Mouse (Mus musculus) testis, adult 2 months (tissue): ENCODE results near the gene Pakap. TPM values are rescaled to one million over a fixed set of nuclear protein-coding genes. Genes with fewer than 3 reads are reported as not detected.

Experiments used
- H3K27ac ChIP-seq: fragments of 200-500 bp; 2 replicates; pipeline ENCODE4 v1.5.1; 2012; ENCODE audit warnings: low read depth, low read length; ENCODE audit not compliant: control insufficient read depth, insufficient read depth
- H3K27me3 ChIP-seq: fragments of 200-500 bp; 2 replicates; pipeline ENCODE4 v1.6.1; 2012; ENCODE audit warnings: mild to moderate bottlenecking, low read length, moderate library complexity; ENCODE audit not compliant: control insufficient read depth, insufficient read depth
- H3K36me3 ChIP-seq: fragments of 200-500 bp; 2 replicates; pipeline ENCODE4 v1.6.1; 2012; ENCODE audit warnings: mild to moderate bottlenecking, low read length; ENCODE audit not compliant: control insufficient read depth, insufficient read depth
- H3K4me1 ChIP-seq: fragments of 200-500 bp; 2 replicates; pipeline ENCODE4 v1.6.1; 2012; ENCODE audit warnings: low read length; ENCODE audit not compliant: control insufficient read depth, insufficient read depth
- H3K4me3 ChIP-seq: fragments of 200-500 bp; 2 replicates; pipeline ENCODE4 v1.5.1; 2012; ENCODE audit warnings: low read depth, mild to moderate bottlenecking, low read length, moderate library complexity, mixed read lengths; ENCODE audit not compliant: control insufficient read depth
- CTCF ChIP-seq: fragments of 200-500 bp; IDR thresholded peaks from 2 replicates; pipeline ENCODE4 v1.5.1; 2012; ENCODE audit warnings: low read depth, mild to moderate bottlenecking, inconsistent platforms, low read length, moderate library complexity; ENCODE audit not compliant: control insufficient read depth, insufficient read depth, insufficient replicate concordance
- POLR2A ChIP-seq: fragments of 200-500 bp; IDR thresholded peaks from 2 replicates; pipeline ENCODE4 v1.6.1; 2012; ENCODE audit warnings: low read depth, mild to moderate bottlenecking, inconsistent platforms, low read length, moderate library complexity; ENCODE audit not compliant: control insufficient read depth
- polyA plus RNA-seq: library from polyadenylated mRNA; depleted of rRNA; stranded (reverse); fragments of >200 nt; gene quantifications from 2 replicates; pipeline ENCODE4 v1.2.3, GENCODE M21; 2012

Pakap gene
- polyA plus RNA-seq, 1 experiment: 0.96 TPM

DNA sequence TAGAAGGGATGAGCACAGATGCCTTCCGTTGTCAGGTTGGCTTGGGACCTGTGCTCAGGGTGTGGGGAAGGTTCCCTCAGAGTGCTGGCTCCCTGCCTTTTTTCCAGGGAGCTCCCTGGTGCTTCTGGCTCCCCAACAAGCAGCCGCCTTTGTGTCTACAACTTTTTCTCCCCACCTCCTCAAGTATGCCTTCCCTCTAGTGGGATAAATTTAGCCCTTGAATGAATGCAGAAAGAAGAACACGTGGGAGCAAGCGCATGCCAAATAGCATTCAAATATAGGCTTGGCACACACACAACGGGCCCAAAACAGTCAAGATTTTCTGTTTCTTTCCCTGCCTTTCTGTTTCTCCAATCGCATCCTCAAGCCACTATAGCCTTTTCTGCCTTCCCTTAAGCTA is 6.9 kb upstream of the Pakap start:
- TF ChIP-seq CTCF (no peak), POLR2A (no peak)
- Histone ChIP-seq H3K4me3 (no peak overlapping the region), H3K4me1 (no peaks in the 10 kb centered on the region), H3K27ac (no peak overlapping the region), H3K27me3 (no peaks in the 10 kb centered on the region), H3K36me3 (no peaks in the 10 kb centered on the region)

DNA sequence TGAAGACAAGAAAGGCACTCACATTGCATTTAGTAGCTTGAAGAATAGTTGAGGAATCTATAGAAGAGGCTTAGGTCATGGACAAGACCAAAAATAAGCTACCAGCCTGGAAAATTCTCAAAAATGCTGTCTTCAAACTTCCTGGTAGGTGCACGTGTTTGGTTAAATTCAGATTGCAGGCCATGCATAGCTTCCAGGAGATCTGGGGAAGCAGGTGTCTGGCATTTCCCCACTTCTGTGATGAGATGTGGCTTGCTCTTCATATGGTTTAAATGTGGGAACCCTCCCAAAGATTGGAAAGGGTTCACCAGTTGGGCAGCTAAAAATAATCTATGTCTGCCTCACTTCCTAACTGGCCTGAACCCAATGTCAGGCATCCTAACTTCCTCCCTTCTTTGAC is 2.7 kb upstream of the Pakap start:
- H3K27me3 ChIP-seq: no peaks in the 10 kb centered on the region
- H3K4me1 ChIP-seq: peaks cover 9% of the 10 kb centered on the region
- H3K27ac ChIP-seq: no peak overlapping the region
- TF ChIP-seq CTCF: no peak
- TF ChIP-seq POLR2A: no peak
- H3K36me3 ChIP-seq: no peaks in the 10 kb centered on the region
- no peak overlapping the region for H3K4me3 ChIP-seq

DNA sequence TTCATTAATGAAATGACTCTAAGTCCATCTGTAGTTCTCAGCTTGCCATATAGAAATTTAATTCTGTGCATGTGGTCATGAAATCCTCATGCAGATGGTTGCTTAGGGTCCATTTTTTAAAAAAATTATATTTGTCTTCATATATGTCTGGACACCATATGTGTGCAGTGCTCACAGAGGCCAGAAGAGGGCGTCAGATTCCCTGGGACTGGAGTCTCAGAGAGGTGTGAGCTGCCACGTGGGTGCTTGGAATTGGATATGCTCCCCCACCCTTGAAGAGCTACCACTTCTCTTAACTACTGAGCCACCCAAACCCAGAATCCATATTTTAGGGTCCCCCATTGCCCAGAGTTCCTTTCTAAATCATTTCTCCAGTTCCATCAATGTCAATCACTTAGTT is 2.2 kb upstream of the Pakap start:
- no peaks in the 10 kb centered on the region for H3K36me3 ChIP-seq
- no peak overlapping the region for H3K4me3 ChIP-seq

DNA sequence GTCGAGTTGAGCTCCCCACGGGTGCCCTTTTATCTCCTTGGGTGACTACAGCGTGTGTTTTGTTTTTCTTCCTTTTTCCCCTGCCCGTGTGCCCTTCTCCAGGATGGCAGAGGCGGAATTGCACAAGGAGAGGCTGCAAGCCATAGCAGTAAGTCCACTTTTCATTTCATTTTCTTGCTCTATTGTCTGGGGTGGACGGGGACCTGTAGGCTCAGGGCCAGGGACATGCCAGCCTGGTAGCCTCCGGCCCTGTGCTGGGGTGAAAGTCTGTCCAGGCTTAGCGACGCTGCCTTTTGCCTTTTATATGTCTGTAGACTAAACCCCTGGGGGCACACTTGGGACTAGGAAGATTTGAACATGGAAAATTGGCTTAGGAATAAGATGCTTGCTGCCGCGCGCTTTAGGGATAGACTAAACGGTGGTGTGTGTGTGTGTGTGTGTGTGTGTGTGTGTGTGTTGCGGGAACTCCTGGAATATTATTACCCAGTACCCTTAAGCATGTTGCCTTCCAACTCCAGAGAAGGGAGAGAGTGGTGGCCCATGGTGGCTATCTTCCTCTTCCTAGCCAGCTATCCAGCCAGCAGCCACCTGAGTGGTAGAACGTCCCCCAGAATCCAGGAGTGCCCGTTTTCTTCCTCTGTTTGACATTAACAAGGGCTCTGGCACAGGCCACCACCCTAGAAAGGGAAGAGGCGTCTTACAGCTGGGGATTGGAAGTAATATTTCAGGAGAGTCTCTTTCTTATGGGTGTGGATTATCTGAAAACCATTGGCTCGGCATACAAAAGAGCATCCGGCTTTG is 489 bp downstream of the Pakap start:
- no peaks in the 10 kb centered on the region for H3K36me3 ChIP-seq
- H3K4me3 ChIP-seq: peak overlapping the region; percentile 68
- H3K4me1 ChIP-seq: peaks cover 9% of the 10 kb centered on the region
- no peak for TF ChIP-seq CTCF
- no peak for TF ChIP-seq POLR2A
- no peaks in the 10 kb centered on the region for H3K27me3 ChIP-seq
- no peak overlapping the region for H3K27ac ChIP-seq

More for the DNA sequence above, 2.2 kb upstream of the Pakap start:
- Histone ChIP-seq H3K27ac (no peak overlapping the region), H3K4me1 (peaks cover 9% of the 10 kb centered on the region), H3K27me3 (no peaks in the 10 kb centered on the region)
- TF ChIP-seq CTCF (peak; percentile 35; the same call in 1 of the 2 replicates), POLR2A (no peak)

DNA sequence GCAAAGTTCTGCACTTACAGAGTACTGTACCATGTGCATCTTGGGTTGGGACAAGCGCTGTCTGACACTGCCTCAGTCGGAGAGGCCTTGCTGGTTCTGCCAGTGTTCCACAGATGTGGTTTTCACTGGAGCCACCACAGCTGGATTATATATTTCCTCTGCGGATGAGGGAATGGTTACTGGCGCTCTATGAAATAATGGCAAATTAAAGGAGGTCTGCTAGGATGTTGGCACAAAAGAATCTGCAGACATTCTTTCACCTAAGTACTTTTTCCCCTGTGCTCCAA is 1.0 kb downstream of the Pakap start:
- peaks cover 9% of the 10 kb centered on the region for H3K4me1 ChIP-seq
- H3K36me3 ChIP-seq: no peaks in the 10 kb centered on the region
- peak overlapping the region; percentile 68; the same call in 1 of the 2 replicates for H3K4me3 ChIP-seq
- no peak for TF ChIP-seq CTCF
- TF ChIP-seq POLR2A: no peak
- H3K27me3 ChIP-seq: no peaks in the 10 kb centered on the region
- H3K27ac ChIP-seq: no peak overlapping the region

DNA sequence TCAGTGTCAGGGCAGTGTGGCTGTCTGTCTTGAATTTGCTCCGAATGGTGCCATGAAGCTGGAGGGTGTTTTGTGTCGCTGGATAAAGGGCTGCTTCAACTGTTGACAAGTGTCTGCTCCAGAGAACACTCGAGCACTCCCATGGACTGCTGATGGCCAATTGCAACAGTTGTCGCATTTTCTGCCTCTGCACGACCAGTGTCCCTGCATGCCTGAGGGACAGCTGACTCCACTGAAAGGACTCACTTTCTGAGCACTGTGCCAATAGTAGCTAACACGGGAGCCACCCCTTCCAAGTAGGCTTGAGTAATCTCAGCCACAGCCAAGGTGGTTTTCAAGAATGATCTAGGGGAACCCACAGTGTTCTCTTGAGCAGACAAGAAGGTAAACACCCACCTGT is 1.7 kb downstream of the Pakap start:
- Histone ChIP-seq H3K36me3 (no peaks in the 10 kb centered on the region), H3K27ac (no peak overlapping the region), H3K4me1 (peaks cover 9% of the 10 kb centered on the region), H3K27me3 (no peaks in the 10 kb centered on the region), H3K4me3 (no peak overlapping the region)
- TF ChIP-seq CTCF (no peak), POLR2A (no peak)

DNA sequence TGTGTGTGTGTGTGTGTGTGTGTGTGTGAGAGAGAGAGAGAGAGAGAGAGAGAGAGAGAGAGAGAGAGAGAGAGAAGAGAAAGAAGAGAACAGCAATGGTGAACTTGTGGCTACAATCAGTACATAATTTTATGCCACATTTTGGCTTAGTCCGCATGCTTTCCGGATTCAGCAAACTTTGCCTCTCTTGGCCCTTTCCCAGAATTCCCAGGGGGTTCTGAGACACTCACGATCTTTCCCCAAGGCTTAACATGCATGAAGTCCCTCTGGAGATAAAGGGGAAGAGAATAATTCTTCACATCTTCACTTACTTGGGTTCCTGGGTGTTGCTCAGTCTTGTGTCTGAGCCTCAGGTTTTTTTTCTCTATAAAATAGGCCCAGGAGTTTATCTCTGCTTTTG is 2.2 kb downstream of the Pakap start:
- no peak overlapping the region for H3K27ac ChIP-seq
- no peak overlapping the region for H3K4me3 ChIP-seq
- peaks cover 9% of the 10 kb centered on the region for H3K4me1 ChIP-seq
- no peaks in the 10 kb centered on the region for H3K36me3 ChIP-seq
- TF ChIP-seq CTCF (no peak), POLR2A (no peak)
- no peaks in the 10 kb centered on the region for H3K27me3 ChIP-seq

DNA sequence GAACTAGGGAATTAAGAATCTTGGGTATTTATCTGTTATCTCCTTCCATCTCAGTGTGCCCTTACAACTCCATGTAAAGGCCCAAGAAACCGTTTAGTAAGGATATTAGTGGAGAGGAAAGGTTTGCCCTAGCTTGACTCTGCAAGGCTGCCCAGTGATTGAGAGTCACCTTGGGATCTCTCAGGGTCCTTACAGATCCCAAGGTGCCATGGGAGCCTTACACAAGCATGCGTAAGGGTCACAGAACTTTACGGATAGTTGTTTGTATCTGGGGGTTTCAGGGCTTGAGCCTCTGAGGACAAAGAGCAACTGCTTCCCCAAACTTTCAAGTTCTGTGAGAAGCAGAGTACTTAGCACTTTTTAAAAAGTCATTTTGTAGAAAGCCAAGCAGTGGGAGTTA is 6.2 kb downstream of the Pakap start:
- H3K27ac ChIP-seq: no peak overlapping the region
- no peak overlapping the region for H3K4me3 ChIP-seq
- no peaks in the 10 kb centered on the region for H3K27me3 ChIP-seq
- TF ChIP-seq POLR2A (no peak), CTCF (no peak)
- H3K4me1 ChIP-seq: no peaks in the 10 kb centered on the region
- H3K36me3 ChIP-seq: no peaks in the 10 kb centered on the region

DNA sequence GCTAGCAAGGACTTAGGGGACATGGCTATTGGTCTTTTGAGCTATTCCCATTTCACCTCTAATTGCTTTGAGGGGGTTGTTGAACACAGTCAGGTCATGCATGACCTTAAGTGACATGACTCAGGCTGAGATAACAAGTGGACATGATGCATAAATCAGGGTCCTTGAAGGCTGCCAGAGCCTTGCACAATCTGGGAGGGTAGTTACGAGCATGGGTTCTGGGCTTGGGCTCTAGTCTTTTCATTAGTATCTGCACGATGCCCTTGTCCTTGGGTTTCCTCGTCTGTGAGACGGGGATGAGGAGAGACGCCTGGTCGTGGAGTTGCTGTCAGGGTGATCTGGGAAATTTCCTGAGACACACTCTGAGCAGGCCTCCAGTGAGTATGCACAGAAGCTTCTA is 6.7 kb downstream of the Pakap start:
- no peaks in the 10 kb centered on the region for H3K27me3 ChIP-seq
- no peaks in the 10 kb centered on the region for H3K4me1 ChIP-seq
- no peak overlapping the region for H3K27ac ChIP-seq
- no peak for TF ChIP-seq POLR2A
- no peak for TF ChIP-seq CTCF
- no peak overlapping the region for H3K4me3 ChIP-seq
- H3K36me3 ChIP-seq: no peaks in the 10 kb centered on the region
